Mouse (Mus musculus): ENCODE measurements at regions not wholly inside any gene's neighbourhood (a gene's known extent, or its start where the extent isn't known, plus 50 kb on each side); places are given as distances from the start of the nearest gene placed in this dataset.

DNA sequence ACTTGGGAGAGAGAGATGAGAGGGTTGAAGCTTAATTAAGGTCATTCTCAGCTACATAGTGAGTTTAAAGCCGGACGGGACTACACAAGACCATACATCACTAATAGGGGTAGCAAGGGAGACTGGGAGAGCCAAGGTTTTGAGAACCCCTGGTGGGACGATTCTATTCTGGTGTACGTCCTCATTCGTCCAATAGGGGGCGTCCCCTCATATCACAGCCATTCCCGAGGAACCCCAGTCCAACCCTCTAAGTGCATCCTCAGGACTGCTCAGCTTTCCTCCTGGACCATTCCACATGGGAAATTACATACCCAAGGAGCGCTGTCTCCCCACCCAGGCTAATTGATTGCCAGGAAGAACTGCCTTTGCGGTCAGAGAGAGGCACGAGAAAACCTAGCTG, 385.5 kb downstream of the Setd4 start:
- Histone ChIP-seq H3K27me3 (no peaks in the 10 kb centered on the region), H3K4me3 (no peak overlapping the region), H3K36me3 (ENCODE audit: poor library complexity, severe bottlenecking) (no peaks in the 10 kb centered on the region), H3K27ac (no peak overlapping the region), H3K9me3 (replicated peaks) (no peaks in the 10 kb centered on the region), H3K4me2 (no peak overlapping the region), H3K4me1 (no peaks in the 10 kb centered on the region), H3K9ac (no peak overlapping the region)
- 73% methylated on average over 10 of the region's 10 CpGs for WGBS
- no peak for ATAC-seq

DNA sequence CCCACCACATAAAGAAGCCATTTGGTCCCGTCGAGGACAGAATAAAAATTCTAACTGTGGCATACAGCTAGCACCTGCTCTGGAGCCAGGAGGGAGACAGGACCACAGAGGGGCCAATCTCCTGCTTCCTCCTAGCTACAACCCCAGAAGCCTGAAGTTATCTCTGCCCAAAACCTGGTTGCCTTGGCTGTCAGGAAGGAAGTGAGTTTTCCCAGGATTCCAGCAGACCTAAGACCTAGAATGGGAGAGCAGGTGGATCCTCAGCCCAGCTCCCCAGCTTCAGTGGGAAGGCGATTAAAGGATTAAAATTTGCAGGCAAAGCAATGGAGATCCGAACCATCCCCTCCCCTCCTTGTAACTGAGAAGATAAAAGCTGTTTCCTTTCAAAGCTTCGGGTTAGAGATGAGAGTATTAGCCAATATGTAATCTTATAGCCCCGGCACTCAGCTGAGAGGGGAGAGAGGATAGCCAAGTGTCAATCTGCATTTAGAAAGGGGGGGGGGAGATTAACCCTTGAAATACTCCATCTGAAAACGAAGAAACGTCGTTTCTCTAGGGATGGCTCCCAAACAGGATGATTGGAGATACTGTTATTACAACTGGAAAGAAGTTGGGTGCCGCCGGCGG, 386.1 kb downstream of the Setd4 start:
- Histone ChIP-seq H3K36me3 (ENCODE audit: poor library complexity, severe bottlenecking) (no peaks in the 10 kb centered on the region), H3K4me3 (no peak overlapping the region), H3K27me3 (no peaks in the 10 kb centered on the region), H3K27ac (no peak overlapping the region), H3K4me2 (no peak overlapping the region), H3K9me3 (replicated peaks) (no peaks in the 10 kb centered on the region), H3K4me1 (no peaks in the 10 kb centered on the region), H3K9ac (no peak overlapping the region)
- WGBS: 35% methylated on average over 12 of the region's 12 CpGs
- no peak for ATAC-seq

DNA sequence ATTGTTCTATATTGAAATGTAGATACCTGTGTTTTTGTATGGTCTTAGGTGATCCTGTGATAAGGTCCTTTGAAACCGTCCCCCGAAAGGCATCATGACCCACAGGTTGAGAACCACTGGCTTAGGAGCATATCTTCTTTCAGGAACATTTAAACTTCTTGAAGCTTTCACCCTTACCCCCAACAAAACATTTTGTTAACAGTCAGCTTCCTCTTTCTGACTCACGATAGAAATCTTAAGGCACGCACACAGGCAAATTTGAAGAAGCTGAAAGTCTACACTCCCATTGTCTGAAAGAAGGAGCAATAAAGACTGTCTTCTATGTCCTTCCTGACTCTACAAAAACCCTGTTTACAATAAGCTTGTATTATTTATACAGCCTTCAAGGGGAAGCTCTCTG, 388.2 kb downstream of the Setd4 start:
- ATAC-seq: no peak
- Histone ChIP-seq H3K9ac (no peak overlapping the region), H3K4me3 (no peak overlapping the region), H3K4me1 (no peaks in the 10 kb centered on the region), H3K9me3 (replicated peaks) (no peaks in the 10 kb centered on the region), H3K4me2 (no peak overlapping the region), H3K27me3 (no peaks in the 10 kb centered on the region), H3K27ac (no peak overlapping the region), H3K36me3 (ENCODE audit: poor library complexity, severe bottlenecking) (no peaks in the 10 kb centered on the region)
- 96% methylated on average over 4 of the region's 4 CpGs for WGBS

DNA sequence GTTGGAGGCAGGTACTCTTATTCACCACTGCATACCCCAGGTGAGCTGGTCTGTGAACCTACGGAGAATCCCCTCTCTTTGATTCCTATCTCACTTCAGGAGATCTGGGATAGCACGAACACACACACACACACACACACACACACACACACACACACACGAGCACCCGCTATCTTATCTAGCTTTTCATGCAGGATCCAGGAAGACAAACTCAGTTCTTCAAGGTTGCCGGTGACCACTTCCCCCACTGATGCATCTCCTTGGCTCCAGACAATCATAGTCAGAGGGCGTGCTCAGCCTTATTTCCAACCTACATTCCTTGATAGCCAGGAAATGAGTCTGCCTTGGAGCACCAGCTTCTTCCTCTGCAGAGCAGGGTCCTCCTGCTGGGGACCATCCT, 387.7 kb upstream of the Runx1 start:
- Histone ChIP-seq H3K36me3 (ENCODE audit: poor library complexity, severe bottlenecking) (no peaks in the 10 kb centered on the region), H3K4me1 (no peaks in the 10 kb centered on the region), H3K27me3 (no peaks in the 10 kb centered on the region), H3K4me3 (no peak overlapping the region), H3K9me3 (replicated peaks) (no peaks in the 10 kb centered on the region), H3K9ac (no peak overlapping the region), H3K4me2 (no peak overlapping the region), H3K27ac (no peak overlapping the region)
- no peak for ATAC-seq
- WGBS: 96% methylated on average over 6 of the region's 6 CpGs

DNA sequence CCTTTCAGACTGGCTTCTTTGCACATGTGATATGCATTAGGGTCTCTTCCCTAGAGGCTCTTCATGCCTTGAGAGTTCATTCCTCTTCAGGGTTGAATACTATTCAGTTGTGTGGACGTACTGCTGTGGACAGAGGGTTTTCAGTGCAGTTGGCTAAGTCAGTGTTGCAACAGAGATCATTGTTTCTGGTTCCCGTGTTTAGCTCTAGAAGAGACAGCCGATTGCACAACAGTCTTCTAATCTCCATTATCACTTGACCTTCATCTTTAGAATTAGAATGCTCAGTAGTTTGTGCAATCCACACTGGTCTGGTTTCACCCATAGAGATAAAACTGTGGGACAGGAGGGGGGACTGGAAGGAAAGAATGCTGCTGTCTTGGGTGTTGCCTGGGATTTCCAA, 381.7 kb upstream of the Runx1 start:
- no peak for ATAC-seq
- H3K9ac ChIP-seq: no peak overlapping the region

DNA sequence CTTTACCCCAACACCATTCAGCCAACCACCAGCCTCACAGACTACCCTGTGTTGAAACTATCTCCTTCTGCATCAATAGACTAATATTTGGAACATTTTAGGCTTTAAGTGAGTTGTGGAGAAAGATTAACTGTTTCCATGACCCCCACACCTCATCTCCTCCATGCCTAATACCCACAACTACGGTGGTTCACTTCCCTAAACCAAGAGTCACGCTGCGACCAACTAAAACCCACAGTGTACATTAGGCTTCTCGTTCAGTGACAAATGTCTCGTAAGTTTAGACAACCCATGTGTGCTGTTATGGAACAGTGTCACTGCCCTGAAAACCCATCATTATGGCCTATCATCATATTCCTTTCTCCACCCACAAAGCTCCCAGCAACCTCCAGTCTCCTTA, 381.3 kb upstream of the Runx1 start:
- Histone ChIP-seq H3K36me3 (ENCODE audit: poor library complexity, severe bottlenecking) (no peaks in the 10 kb centered on the region), H3K27me3 (no peaks in the 10 kb centered on the region), H3K4me3 (no peak overlapping the region), H3K27ac (no peak overlapping the region), H3K9ac (no peak overlapping the region), H3K4me1 (no peaks in the 10 kb centered on the region), H3K4me2 (no peak overlapping the region), H3K9me3 (replicated peaks) (no peaks in the 10 kb centered on the region)
- 96% methylated on average over 5 of the region's 5 CpGs for WGBS
- no peak for ATAC-seq

More for the DNA sequence above, 381.7 kb upstream of the Runx1 start:
- H3K4me3 ChIP-seq: no peak overlapping the region
- no peaks in the 10 kb centered on the region for H3K4me1 ChIP-seq
- no peaks in the 10 kb centered on the region for H3K36me3 ChIP-seq (ENCODE audit: poor library complexity, severe bottlenecking)
- H3K4me2 ChIP-seq: no peak overlapping the region
- no peaks in the 10 kb centered on the region for H3K27me3 ChIP-seq
- H3K27ac ChIP-seq: no peak overlapping the region
- no peaks in the 10 kb centered on the region for H3K9me3 ChIP-seq (replicated peaks)
- WGBS: 85% methylated on average over 3 of the region's 3 CpGs

DNA sequence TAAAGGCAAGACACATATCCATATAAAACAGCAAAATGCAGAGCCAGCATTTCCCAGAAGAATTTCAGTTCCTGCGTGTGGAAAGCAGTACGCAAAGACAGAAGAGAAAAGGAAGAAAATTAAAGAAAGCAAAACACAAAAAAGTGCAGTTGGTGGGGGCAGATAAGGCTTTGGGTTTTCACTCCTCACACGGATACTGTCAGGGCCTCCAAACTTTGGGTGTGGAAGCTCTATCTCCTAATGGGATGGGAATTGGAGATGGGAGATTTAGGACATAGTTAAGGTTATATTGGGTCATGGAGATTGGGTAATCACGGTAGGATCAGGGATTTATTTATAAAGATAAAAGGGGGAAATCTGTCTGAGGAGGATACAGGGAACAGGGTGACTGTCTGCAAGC, 380.4 kb upstream of the Runx1 start:
- Histone ChIP-seq H3K4me2 (no peak overlapping the region), H3K9me3 (replicated peaks) (no peaks in the 10 kb centered on the region), H3K27me3 (no peaks in the 10 kb centered on the region), H3K27ac (no peak overlapping the region), H3K36me3 (ENCODE audit: poor library complexity, severe bottlenecking) (no peaks in the 10 kb centered on the region), H3K4me1 (no peaks in the 10 kb centered on the region), H3K9ac (no peak overlapping the region), H3K4me3 (no peak overlapping the region)
- WGBS: 90% methylated on average over 4 of the region's 4 CpGs
- ATAC-seq: no peak

DNA sequence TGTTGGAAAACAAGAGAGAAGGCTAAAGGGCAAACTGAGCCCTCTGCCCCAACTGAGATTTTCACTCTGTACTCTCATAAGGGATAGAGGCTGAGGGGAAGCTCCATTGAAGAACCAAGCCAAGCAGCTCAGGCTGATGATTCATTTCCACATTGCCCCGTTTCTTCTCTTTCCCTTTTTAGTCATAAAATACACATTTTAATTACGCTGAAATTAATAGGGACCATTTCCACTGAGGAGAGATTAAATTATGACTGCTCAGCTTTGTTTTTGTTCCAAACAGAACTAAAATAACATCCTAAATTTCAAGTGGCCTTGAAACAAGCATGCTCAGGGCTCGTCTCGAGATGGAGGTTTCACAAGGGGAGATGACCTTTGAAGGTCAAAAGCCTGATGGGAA, 378.7 kb upstream of the Runx1 start:
- Histone ChIP-seq H3K36me3 (ENCODE audit: poor library complexity, severe bottlenecking) (no peaks in the 10 kb centered on the region), H3K27ac (no peak overlapping the region), H3K9me3 (replicated peaks) (no peaks in the 10 kb centered on the region), H3K4me2 (no peak overlapping the region), H3K4me1 (no peaks in the 10 kb centered on the region), H3K9ac (no peak overlapping the region), H3K27me3 (no peaks in the 10 kb centered on the region), H3K4me3 (no peak overlapping the region)
- 84% methylated on average over 4 of the region's 4 CpGs for WGBS
- ATAC-seq: no peak

DNA sequence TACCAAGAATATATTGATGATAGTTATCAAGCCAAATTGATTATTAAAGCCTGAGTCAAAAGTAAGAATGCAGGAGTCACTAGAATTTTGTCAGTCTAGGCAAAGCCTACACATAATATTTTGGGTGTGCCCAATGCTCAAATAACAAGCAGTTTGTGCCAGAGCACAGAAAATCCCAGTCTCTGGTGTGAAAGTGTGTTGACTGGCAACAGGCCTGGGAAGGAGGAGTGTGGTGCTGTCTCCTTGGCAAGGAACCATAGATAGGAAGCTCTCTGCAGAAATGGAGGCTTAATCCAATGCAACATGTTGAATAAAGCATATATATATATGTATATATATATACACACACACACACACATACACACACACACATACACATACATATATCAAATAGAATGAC, 376.6 kb upstream of the Runx1 start:
- H3K9me3 ChIP-seq (replicated peaks): no peaks in the 10 kb centered on the region
- H3K9ac ChIP-seq: no peak overlapping the region
- no peak overlapping the region for H3K27ac ChIP-seq
- H3K4me1 ChIP-seq: no peaks in the 10 kb centered on the region
- H3K27me3 ChIP-seq: no peaks in the 10 kb centered on the region
- no peaks in the 10 kb centered on the region for H3K36me3 ChIP-seq (ENCODE audit: poor library complexity, severe bottlenecking)
- H3K4me3 ChIP-seq: no peak overlapping the region
- no peak for ATAC-seq
- no peak overlapping the region for H3K4me2 ChIP-seq

DNA sequence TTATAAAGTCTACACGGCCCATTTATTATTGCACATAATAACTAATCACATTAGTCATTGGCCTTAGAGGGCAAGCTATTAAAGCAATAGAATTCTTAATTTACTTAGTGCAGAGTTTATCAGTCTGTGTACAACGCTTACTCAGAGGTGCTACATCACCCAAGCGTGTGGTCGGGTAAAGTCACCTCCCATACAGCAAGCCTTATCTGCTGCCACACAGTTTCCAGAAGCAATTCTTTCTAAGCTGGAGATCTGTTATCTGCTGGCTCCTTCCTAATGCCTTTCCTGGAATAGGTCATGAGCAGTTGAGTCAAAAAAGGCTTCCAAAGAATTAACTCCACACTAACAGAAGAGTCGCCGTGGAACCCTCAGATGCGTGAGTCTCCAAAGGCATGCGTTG, 371.4 kb upstream of the Runx1 start:
- ATAC-seq: no peak
- WGBS: 92% methylated on average over 8 of the region's 8 CpGs

DNA sequence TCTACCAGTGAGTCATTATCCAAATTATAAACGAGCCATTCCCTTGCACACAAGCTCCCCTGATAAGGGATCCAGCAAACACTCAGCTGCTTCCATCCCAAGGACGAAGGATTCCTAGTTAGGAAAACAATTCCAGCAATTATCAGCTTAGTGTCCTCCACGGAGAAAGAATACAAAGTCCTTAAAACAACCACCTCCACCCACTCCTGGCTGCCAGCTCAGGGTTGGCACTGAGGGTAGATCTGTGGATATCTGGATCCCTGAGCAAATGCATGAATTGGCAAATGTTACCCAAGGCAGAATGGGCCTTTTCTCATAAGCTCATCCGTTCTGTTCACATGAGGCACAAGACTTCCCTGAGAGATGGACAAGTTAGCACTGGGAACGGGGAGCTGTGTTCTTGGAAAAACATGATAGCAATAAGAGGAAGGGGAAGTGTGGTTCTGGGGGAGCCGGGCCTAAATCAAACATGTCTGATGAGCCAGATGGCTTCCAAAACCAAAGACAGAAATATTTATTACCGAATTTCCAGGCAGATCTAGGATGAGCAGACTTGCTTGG, 368.1 kb upstream of the Runx1 start:
- no peak overlapping the region for H3K9ac ChIP-seq
- no peak overlapping the region for H3K4me2 ChIP-seq
- WGBS: 72% methylated on average over 7 of the region's 7 CpGs
- H3K27ac ChIP-seq: no peak overlapping the region
- no peak for ATAC-seq
- H3K4me3 ChIP-seq: no peak overlapping the region
- no peaks in the 10 kb centered on the region for H3K4me1 ChIP-seq
- H3K27me3 ChIP-seq: no peaks in the 10 kb centered on the region
- H3K9me3 ChIP-seq (replicated peaks): no peaks in the 10 kb centered on the region
- no peaks in the 10 kb centered on the region for H3K36me3 ChIP-seq (ENCODE audit: poor library complexity, severe bottlenecking)

More for the DNA sequence above, 371.4 kb upstream of the Runx1 start:
- Histone ChIP-seq H3K9me3 (replicated peaks) (no peaks in the 10 kb centered on the region), H3K4me2 (no peak overlapping the region), H3K9ac (no peak overlapping the region), H3K36me3 (ENCODE audit: poor library complexity, severe bottlenecking) (no peaks in the 10 kb centered on the region), H3K27me3 (no peaks in the 10 kb centered on the region), H3K27ac (no peak overlapping the region), H3K4me1 (no peaks in the 10 kb centered on the region), H3K4me3 (no peak overlapping the region)

DNA sequence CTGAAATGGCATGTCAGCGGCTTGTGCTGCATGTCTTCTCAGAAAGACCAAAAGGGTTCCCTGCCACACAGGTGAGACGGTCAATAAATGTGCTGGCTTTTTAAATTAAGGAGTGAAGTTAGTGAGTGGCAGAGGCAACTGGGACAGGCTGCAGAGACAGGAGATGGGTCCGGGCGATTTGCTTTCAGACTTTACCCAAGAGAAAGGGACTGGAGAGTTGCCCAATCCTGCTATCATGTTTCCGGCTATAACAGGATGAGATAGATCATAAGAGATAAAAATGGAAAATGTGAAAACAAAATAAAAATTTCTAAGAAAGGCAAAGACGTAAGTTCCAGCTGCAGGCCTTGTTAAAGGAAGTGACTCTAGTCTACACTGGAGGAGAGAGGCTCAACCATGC, 367.3 kb upstream of the Runx1 start:
- Histone ChIP-seq H3K4me2 (no peak overlapping the region), H3K9me3 (replicated peaks) (no peaks in the 10 kb centered on the region), H3K4me3 (no peak overlapping the region), H3K36me3 (ENCODE audit: poor library complexity, severe bottlenecking) (no peaks in the 10 kb centered on the region), H3K4me1 (no peaks in the 10 kb centered on the region), H3K27ac (no peak overlapping the region), H3K27me3 (no peaks in the 10 kb centered on the region), H3K9ac (no peak overlapping the region)
- 93% methylated on average over 6 of the region's 6 CpGs for WGBS
- no peak for ATAC-seq

DNA sequence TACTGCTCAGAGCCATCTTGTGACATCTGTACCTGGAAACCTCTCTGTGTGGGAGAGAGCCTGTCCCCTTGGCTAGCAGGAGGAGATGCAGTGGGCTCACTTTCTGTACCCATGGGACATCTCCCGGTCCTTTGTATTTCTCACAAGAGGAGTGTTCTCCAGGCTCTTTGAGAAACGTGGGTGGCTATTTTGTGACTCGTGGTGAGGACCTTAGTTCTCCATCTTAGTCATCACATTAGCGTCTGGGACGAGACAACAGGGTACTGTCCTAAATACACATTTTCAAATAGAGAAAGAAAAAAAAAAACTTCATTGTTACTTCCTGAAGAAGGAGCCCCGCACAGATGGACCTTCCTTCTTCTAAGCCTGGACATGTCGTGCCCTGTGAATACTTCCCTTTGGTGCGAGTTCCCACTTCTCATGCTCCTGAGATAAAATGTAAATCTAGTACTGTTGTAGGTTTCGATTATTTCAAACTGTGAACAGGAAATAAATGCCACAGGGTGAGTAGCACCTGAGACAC, 366.8 kb upstream of the Runx1 start:
- no peak for ATAC-seq
- Histone ChIP-seq H3K4me1 (no peaks in the 10 kb centered on the region), H3K4me2 (no peak overlapping the region), H3K4me3 (no peak overlapping the region), H3K36me3 (ENCODE audit: poor library complexity, severe bottlenecking) (no peaks in the 10 kb centered on the region), H3K27ac (no peak overlapping the region), H3K27me3 (no peaks in the 10 kb centered on the region), H3K9me3 (replicated peaks) (no peaks in the 10 kb centered on the region), H3K9ac (no peak overlapping the region)
- WGBS: 87% methylated on average over 9 of the region's 9 CpGs

Data from forebrain, embryonic 13.5 days (tissue).